Mouse (Mus musculus) heart, adult 2 months (tissue): Measurements from ENCODE around the gene Pigh. TPM values are rescaled to one million over a fixed set of nuclear protein-coding genes. Genes with fewer than 3 reads are reported as not detected.

ENCODE experiments used
- DNase-seq, 2 experiments: peaks; one replicate each; pipeline ENCODE4 v3.0.0; 2021
- H3K27ac ChIP-seq: fragments of 200-600 bp; 2 replicates; pipeline ENCODE4 v1.8.1; 2022
- H3K27me3 ChIP-seq: fragments of 200-500 bp; 2 replicates; pipeline ENCODE4 v1.6.1; 2012; ENCODE audit warnings: mild to moderate bottlenecking, low read length, inconsistent platforms, mixed read lengths; ENCODE audit not compliant: control insufficient read depth, insufficient read depth
- H3K36me3 ChIP-seq: fragments of 200-500 bp; 2 replicates; pipeline ENCODE4 v1.6.1; 2012; ENCODE audit warnings: low read length, inconsistent platforms; ENCODE audit not compliant: control insufficient read depth, insufficient read depth
- H3K4me1 ChIP-seq: fragments of 200-500 bp; 2 replicates; pipeline ENCODE4 v1.6.1; 2011; ENCODE audit warnings: low read length; ENCODE audit not compliant: control insufficient read depth, insufficient read depth
- H3K4me3 ChIP-seq: fragments of 200-600 bp; 2 replicates; pipeline ENCODE4 v1.8.1; 2022
- H3K79me2 ChIP-seq: fragments of 200-500 bp; replicated peaks from 2 replicates; pipeline ENCODE4 v1.6.1; 2012; ENCODE audit warnings: mild to moderate bottlenecking, inconsistent platforms, low read length, moderate library complexity, mixed read lengths; ENCODE audit not compliant: control insufficient read depth, insufficient read depth
- H3K9ac ChIP-seq: fragments of 200-500 bp; 2 replicates; pipeline ENCODE4 v1.6.1; 2012; ENCODE audit warnings: low read depth, mild to moderate bottlenecking, control low read depth, inconsistent platforms, low read length, mixed read lengths
- CTCF ChIP-seq: fragments of 200-600 bp; IDR thresholded peaks from 2 replicates; pipeline ENCODE4 v1.8.1; 2022; ENCODE audit warnings: antibody characterized with exemption, mild to moderate bottlenecking, moderate library complexity
- EP300 ChIP-seq: fragments of 200-500 bp; IDR thresholded peaks from 2 replicates; pipeline ENCODE4 v1.6.1; 2011; ENCODE audit warnings: low read depth, low read length, control low read depth; ENCODE audit not compliant: insufficient read depth
- POLR2A ChIP-seq: fragments of 200-500 bp; IDR thresholded peaks from 2 replicates; pipeline ENCODE4 v1.6.1; 2011; ENCODE audit warnings: mild to moderate bottlenecking, low read depth, low read length, control low read depth; ENCODE audit not compliant: insufficient read depth
- WGBS: fragments of 180-500 bp; shearing (Covaris S2); methylation state at CpG from one replicate; pipeline ENCODE4 v1.1.7; 2018; 5-methylcytosine and 5-hydroxymethylcytosine counted together
- intact Hi-C: fragments of 180-260 bp; cut with DNase I; formaldehyde crosslinking; loops from one replicate; pipeline ENCODE4 v1.15.1; 2025
- polyA plus RNA-seq: library from polyadenylated mRNA; depleted of rRNA; stranded (reverse); fragments of >200 nt; gene quantifications from 2 replicates; pipeline ENCODE4 v1.2.3, GENCODE M21; 2012
- total RNA-seq, 2 experiments: library from RNA; stranded (reverse); gene quantifications; 2 replicates each; pipeline ENCODE4 v1.2.3; 2021

Gene Pigh
- total and polyA plus RNA-seq, 3 experiments = 3.4 to 4.6 (median 4.4) TPM

GRCm38 (mm10) chr12:79050545-79051212 lies 38.8 kb downstream of the Pigh start:
- Histone ChIP-seq H3K4me1 (peaks cover 7% of the 10 kb centered on the region), H3K27ac (no peak overlapping the region), H3K27me3 (no peaks in the 10 kb centered on the region), H3K36me3 (no peaks in the 10 kb centered on the region), H3K9ac (no peak overlapping the region), H3K4me3 (no peak overlapping the region), H3K79me2 (no peaks in the 10 kb centered on the region)
- WGBS = 42% methylated on average over 3 of the region's 3 CpGs
- TF ChIP-seq POLR2A = no peak
- no peak for TF ChIP-seq CTCF
- no peak for TF ChIP-seq EP300
- DNase-seq = peak in 1 of 2 experiments; percentile 50
- intact Hi-C loops = no loop called here

DNA sequence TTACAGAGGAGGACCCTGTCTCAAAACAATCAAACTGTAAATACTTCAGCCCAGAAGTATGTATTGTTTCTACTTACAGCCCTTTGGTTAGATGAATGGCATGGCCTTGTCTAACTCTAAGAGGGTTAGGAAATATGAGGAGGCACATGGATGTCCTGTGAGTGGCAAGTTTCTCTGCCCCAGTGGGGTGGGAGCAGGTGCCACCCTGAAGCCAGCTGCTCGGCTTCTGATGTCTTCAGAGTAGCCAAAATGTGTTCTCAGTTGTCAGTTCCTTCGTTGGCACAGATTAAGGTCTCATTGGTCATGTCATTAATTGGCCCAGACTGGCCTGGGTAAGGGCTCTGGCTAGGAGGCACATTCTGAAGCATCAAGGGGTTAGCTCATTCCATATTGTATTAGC lies 39.6 kb downstream of the Pigh start:
- Histone ChIP-seq H3K79me2 (no peaks in the 10 kb centered on the region), H3K27ac (no peak overlapping the region), H3K9ac (no peak overlapping the region), H3K4me3 (no peak overlapping the region), H3K4me1 (peaks cover 7% of the 10 kb centered on the region), H3K27me3 (no peaks in the 10 kb centered on the region), H3K36me3 (no peaks in the 10 kb centered on the region)
- WGBS = 86% methylated on average over 2 of the region's 2 CpGs
- no peak for DNase-seq
- TF ChIP-seq CTCF (no peak), EP300 (no peak), POLR2A (no peak)
- intact Hi-C loops = no loop called here

DNA sequence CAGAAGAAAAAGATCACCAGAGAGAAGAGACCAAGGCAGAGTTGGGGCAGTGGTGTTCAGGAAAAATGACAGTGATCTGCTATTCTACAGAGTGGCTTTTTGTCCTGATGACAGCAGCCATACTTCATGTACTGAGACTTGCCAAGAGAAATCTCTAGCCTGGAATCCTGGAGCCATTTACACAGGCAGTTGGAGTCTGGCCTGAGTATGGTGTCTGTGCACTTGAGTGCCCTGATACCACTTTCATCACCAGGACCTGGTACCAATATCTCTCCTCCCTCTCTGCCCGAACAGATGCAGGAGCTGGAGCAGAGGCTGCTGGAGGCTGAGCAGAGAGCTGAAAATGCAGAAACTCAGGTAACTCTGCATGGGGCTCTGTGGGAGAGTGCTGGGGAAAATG lies 40.6 kb downstream of the Pigh start:
- H3K27ac ChIP-seq = no peak overlapping the region
- H3K4me3 ChIP-seq = no peak overlapping the region
- 48% methylated on average over 1 of the region's 1 CpGs for WGBS
- TF ChIP-seq POLR2A = 0 out of 2 replicates have a peak, but pooled peaks have one; percentile 14
- peak; percentile 90 for TF ChIP-seq EP300
- no peak for TF ChIP-seq CTCF
- no peaks in the 10 kb centered on the region for H3K27me3 ChIP-seq
- intact Hi-C loops = no loop called here
- peak in 1 of 2 experiments; percentile 57 for DNase-seq
- peaks cover 7% of the 10 kb centered on the region for H3K4me1 ChIP-seq
- H3K79me2 ChIP-seq = no peaks in the 10 kb centered on the region
- no peaks in the 10 kb centered on the region for H3K36me3 ChIP-seq
- H3K9ac ChIP-seq = no peak overlapping the region

DNA sequence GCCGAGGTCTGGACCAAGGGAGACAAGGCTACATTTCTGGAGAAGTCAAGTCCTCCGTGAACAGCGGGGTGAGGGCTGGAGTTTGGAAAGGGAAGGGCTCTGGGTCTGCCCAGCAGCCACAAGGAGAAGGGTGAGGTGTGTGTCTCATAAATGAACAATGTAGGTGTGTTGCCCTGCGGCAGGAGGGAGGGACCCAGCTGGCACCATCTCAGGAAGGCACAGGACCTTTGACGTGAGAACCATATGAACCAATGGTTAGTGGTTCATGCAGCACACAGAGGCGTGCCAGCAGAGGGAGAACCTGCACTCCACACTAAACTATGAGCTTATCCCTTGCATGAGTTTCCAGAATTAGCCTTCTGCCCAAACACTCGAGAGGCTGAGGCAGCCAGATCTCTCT lies 42.2 kb downstream of the Pigh start:
- no peak overlapping the region for H3K27ac ChIP-seq
- H3K4me1 ChIP-seq = peaks cover 7% of the 10 kb centered on the region
- H3K4me3 ChIP-seq = no peak overlapping the region
- 89% methylated on average over 7 of the region's 7 CpGs for WGBS
- no peak overlapping the region for H3K9ac ChIP-seq
- intact Hi-C loops = no loop called here
- H3K79me2 ChIP-seq = no peaks in the 10 kb centered on the region
- TF ChIP-seq EP300 (no peak), CTCF (no peak), POLR2A (no peak)
- no peak for DNase-seq
- H3K27me3 ChIP-seq = no peaks in the 10 kb centered on the region
- H3K36me3 ChIP-seq = no peaks in the 10 kb centered on the region

GRCm38 (mm10) chr12:79046171-79046570 lies 43.3 kb downstream of the Pigh start:
- H3K4me1 ChIP-seq = peaks cover 7% of the 10 kb centered on the region
- no peak overlapping the region for H3K9ac ChIP-seq
- no peaks in the 10 kb centered on the region for H3K27me3 ChIP-seq
- intact Hi-C loops = no loop called here
- H3K27ac ChIP-seq = no peak overlapping the region
- H3K36me3 ChIP-seq = no peaks in the 10 kb centered on the region
- no peak for TF ChIP-seq POLR2A
- no peak for TF ChIP-seq CTCF
- TF ChIP-seq EP300 = no peak
- WGBS = 40% methylated on average over 6 of the region's 6 CpGs
- H3K4me3 ChIP-seq = no peak overlapping the region
- DNase-seq = no peak
- no peaks in the 10 kb centered on the region for H3K79me2 ChIP-seq

DNA sequence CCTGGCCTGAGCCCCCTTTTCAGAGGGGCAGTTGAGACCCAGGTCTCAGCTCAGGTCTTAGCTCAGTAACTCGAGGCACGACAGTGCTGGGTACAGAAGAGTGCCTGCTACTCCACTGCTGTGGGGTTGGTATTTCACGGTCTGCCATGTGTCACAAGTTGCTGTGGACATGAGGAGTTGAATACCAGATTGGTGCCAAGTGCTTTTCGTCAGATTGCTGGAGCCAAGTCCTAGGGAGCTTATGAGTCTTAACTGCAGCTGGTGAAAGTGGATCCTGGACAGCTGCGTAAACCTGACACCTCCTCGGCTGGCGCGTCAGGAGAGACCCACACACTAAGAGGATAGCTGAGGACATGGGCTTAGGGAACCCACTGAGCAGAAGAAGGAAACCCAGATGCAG lies 44.8 kb downstream of the Pigh start:
- DNase-seq = peak; percentile 38 to 72
- H3K36me3 ChIP-seq = no peaks in the 10 kb centered on the region
- 57% methylated on average over 8 of the region's 8 CpGs for WGBS
- intact Hi-C loops = no loop called here
- H3K27me3 ChIP-seq = no peaks in the 10 kb centered on the region
- no peak overlapping the region for H3K27ac ChIP-seq
- peaks cover 4% of the 10 kb centered on the region; the same call in 1 of the 2 replicates for H3K4me1 ChIP-seq
- no peak overlapping the region for H3K9ac ChIP-seq
- TF ChIP-seq EP300 = peak; percentile 96
- no peak for TF ChIP-seq POLR2A
- H3K79me2 ChIP-seq = no peaks in the 10 kb centered on the region
- no peak overlapping the region for H3K4me3 ChIP-seq
